Mouse (Mus musculus) liver, adult 2 months (tissue): Measurements from ENCODE around the gene Rarres2. TPM values are rescaled to one million over a fixed set of nuclear protein-coding genes. Genes with fewer than 3 reads are reported as not detected.

Experiments
- DNase-seq: peaks from one replicate; pipeline ENCODE4 v3.0.0-alpha.2; 2011; ENCODE audit warnings: low read depth, low spot score; ENCODE audit errors: extremely low read depth
- H3K27ac ChIP-seq: fragments of 200-500 bp; replicated peaks from 2 replicates; pipeline ENCODE4 v1.5.1; 2012; ENCODE audit warnings: low read depth, mild to moderate bottlenecking, control low read depth, inconsistent platforms, low read length; ENCODE audit not compliant: insufficient read depth
- H3K27me3 ChIP-seq: fragments of 200-500 bp; 2 replicates; pipeline ENCODE4 v1.6.1; 2012; ENCODE audit warnings: mild to moderate bottlenecking, moderate library complexity, low read length, inconsistent platforms; ENCODE audit not compliant: control insufficient read depth, insufficient read depth
- H3K36me3 ChIP-seq: fragments of 200-500 bp; 2 replicates; pipeline ENCODE4 v1.6.1; 2012; ENCODE audit warnings: low read length, inconsistent platforms; ENCODE audit not compliant: control insufficient read depth, insufficient read depth
- H3K4me1 ChIP-seq: fragments of 200-500 bp; 2 replicates; pipeline ENCODE4 v1.6.1; 2011; ENCODE audit warnings: low read length; ENCODE audit not compliant: control insufficient read depth, insufficient read depth
- H3K4me3 ChIP-seq: fragments of 200-500 bp; 2 replicates; pipeline ENCODE4 v1.5.1; 2011; ENCODE audit warnings: low read depth, mild to moderate bottlenecking, control low read depth, low read length, moderate library complexity; ENCODE audit not compliant: insufficient read depth
- H3K79me2 ChIP-seq: fragments of 200-500 bp; 2 replicates; pipeline ENCODE4 v1.6.1; 2012; ENCODE audit warnings: inconsistent platforms, mild to moderate bottlenecking, low read length, moderate library complexity; ENCODE audit not compliant: control insufficient read depth, insufficient read depth
- H3K9ac ChIP-seq: fragments of 200-500 bp; 2 replicates; pipeline ENCODE4 v1.6.1; 2012; ENCODE audit warnings: low read depth, mild to moderate bottlenecking, control low read depth, inconsistent platforms, low read length
- CTCF ChIP-seq: fragments of 200-500 bp; IDR thresholded peaks from 2 replicates; pipeline ENCODE4 v1.5.1; 2011; ENCODE audit warnings: low read depth, low read length, control low read depth
- POLR2A ChIP-seq: fragments of 200-500 bp; IDR thresholded peaks from 2 replicates; pipeline ENCODE4 v1.6.1; 2011; ENCODE audit warnings: low read length, control low read depth; ENCODE audit not compliant: insufficient read depth; ENCODE audit errors: extremely low read depth
- WGBS: fragments of 180-500 bp; shearing (Covaris S2); methylation state at CpG from one replicate; pipeline ENCODE4 v1.1.7; 2018; 5-methylcytosine and 5-hydroxymethylcytosine counted together
- polyA plus RNA-seq: library from polyadenylated mRNA; depleted of rRNA; stranded (reverse); fragments of >200 nt; gene quantifications from 2 replicates; pipeline ENCODE4 v1.2.3, GENCODE M21; 2012
- total RNA-seq: library from RNA; depleted of rRNA; stranded (reverse); fragments of >200 nt; gene quantifications from 2 replicates; pipeline ENCODE4 v1.2.3, GENCODE M21; 2014

Rarres2 gene
- total and polyA plus RNA-seq, 2 experiments = 1,160 to 1,282 TPM

- peaks cover 13% of the 10 kb centered on the region for H3K4me1 ChIP-seq
- H3K27me3 ChIP-seq = no peaks in the 10 kb centered on the region
- H3K27ac ChIP-seq = peak overlapping the region; percentile 98
- WGBS = 22% methylated on average over 4 of the region's 4 CpGs
- peak; percentile 89 for DNase-seq
- no peaks in the 10 kb centered on the region for H3K79me2 ChIP-seq
- H3K36me3 ChIP-seq = no peaks in the 10 kb centered on the region
- no peak overlapping the region; the same call in 1 of the 2 replicates for H3K4me3 ChIP-seq
- TF ChIP-seq CTCF = no peak
- TF ChIP-seq POLR2A = no peak
- H3K9ac ChIP-seq = peak overlapping the region; percentile 81
Measured at GRCm38 (mm10) chr6:48553819-48554218, 18.8 kb downstream of the Rarres2 start.

DNA sequence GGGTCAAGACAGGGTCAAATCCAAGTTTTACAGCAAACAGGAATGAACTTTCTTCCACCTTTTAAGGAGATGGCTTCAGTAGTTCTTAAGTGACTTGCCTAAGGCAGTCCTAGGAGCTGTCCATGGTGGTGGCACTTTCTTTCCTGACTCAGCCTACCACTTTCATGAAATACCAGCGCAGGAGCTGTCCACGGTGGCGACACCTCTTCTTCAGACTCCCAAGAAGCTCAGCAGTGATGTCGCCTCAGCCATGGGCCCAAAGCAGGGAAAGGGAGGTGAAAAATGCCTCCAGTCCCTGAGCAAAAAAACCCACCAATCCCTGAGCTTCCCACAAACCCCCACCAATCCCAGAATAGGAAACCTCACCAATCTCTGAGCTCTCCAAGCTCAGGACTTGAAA lies 19.7 kb downstream of the Rarres2 start:
- Histone ChIP-seq H3K4me1 (peaks cover 19% of the 10 kb centered on the region), H3K27ac (no peak overlapping the region), H3K79me2 (no peaks in the 10 kb centered on the region), H3K4me3 (no peak overlapping the region), H3K36me3 (no peaks in the 10 kb centered on the region), H3K9ac (no peak overlapping the region), H3K27me3 (no peaks in the 10 kb centered on the region)
- TF ChIP-seq POLR2A = no peak
- 88% methylated on average over 4 of the region's 4 CpGs for WGBS
- DNase-seq = peak; percentile 55

GRCm38 (mm10) chr6:48548314-48548713 lies 24.3 kb downstream of the Rarres2 start:
- no peaks in the 10 kb centered on the region for H3K79me2 ChIP-seq
- no peaks in the 10 kb centered on the region for H3K27me3 ChIP-seq
- H3K9ac ChIP-seq = no peak overlapping the region
- H3K4me1 ChIP-seq = peaks cover 31% of the 10 kb centered on the region
- TF ChIP-seq CTCF (no peak), POLR2A (no peak)
- no peaks in the 10 kb centered on the region for H3K36me3 ChIP-seq
- peak overlapping the region; percentile 74 for H3K27ac ChIP-seq
- 28% methylated on average over 6 of the region's 6 CpGs for WGBS
- H3K4me3 ChIP-seq = no peak overlapping the region
- peak; percentile 94 for DNase-seq

- no peaks in the 10 kb centered on the region for H3K27me3 ChIP-seq
- 28% methylated on average over 4 of the region's 4 CpGs for WGBS
- TF ChIP-seq POLR2A = no peak
- TF ChIP-seq CTCF = no peak
- no peak for DNase-seq
- H3K4me3 ChIP-seq = no peak overlapping the region
- H3K4me1 ChIP-seq = peaks cover 45% of the 10 kb centered on the region
- H3K27ac ChIP-seq = no peak overlapping the region
- no peak overlapping the region for H3K9ac ChIP-seq
- no peaks in the 10 kb centered on the region for H3K79me2 ChIP-seq
- no peaks in the 10 kb centered on the region for H3K36me3 ChIP-seq
Measured at GRCm38 (mm10) chr6:48546858-48547257, 25.7 kb downstream of the Rarres2 start.

GRCm38 (mm10) chr6:48546271-48546670 lies 26.3 kb downstream of the Rarres2 start:
- peak; percentile 61 for DNase-seq
- H3K27me3 ChIP-seq = no peaks in the 10 kb centered on the region
- 29% methylated on average over 1 of the region's 1 CpGs for WGBS

DNA sequence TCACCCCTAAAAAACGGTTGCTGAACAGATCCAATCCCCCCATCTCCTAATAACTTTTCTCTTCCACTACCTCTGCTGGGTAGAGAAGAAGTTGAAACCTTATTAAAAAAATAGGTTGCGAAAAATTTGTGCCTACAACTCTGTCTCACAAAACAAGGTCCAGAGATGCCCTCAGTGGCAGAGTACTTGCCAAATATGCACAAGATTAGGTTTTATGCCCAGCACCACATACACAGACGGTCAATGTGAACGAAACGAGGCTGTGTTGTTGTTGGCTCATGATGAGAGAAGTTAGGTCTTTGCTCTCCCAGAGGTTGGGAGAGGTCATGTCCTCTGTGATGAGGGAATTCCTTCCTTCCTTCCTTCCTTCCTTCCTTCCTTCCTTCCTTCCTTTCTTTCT lies 27.3 kb downstream of the Rarres2 start:
- Histone ChIP-seq H3K27ac (peak overlapping the region; percentile 22; the same call in 1 of the 2 replicates), H3K36me3 (no peaks in the 10 kb centered on the region), H3K9ac (no peak overlapping the region), H3K4me3 (no peak overlapping the region), H3K79me2 (no peaks in the 10 kb centered on the region), H3K4me1 (peaks cover 52% of the 10 kb centered on the region), H3K27me3 (no peaks in the 10 kb centered on the region)
- peak; percentile 92 for DNase-seq
- WGBS = 20% methylated on average over 5 of the region's 5 CpGs
- TF ChIP-seq CTCF (no peak), POLR2A (no peak)

More at GRCm38 (mm10) chr6:48546271-48546670, 26.3 kb downstream of the Rarres2 start:
- H3K4me3 ChIP-seq = no peak overlapping the region
- no peak overlapping the region for H3K9ac ChIP-seq
- no peaks in the 10 kb centered on the region for H3K79me2 ChIP-seq
- TF ChIP-seq POLR2A = no peak
- peak; percentile 26; the same call in 1 of the 2 replicates for TF ChIP-seq CTCF
- peaks cover 50% of the 10 kb centered on the region for H3K4me1 ChIP-seq
- no peaks in the 10 kb centered on the region for H3K36me3 ChIP-seq
- H3K27ac ChIP-seq = no peak overlapping the region
